ENCODE assay signal across 9 mouse cellular contexts in the genomic region with DNA sequence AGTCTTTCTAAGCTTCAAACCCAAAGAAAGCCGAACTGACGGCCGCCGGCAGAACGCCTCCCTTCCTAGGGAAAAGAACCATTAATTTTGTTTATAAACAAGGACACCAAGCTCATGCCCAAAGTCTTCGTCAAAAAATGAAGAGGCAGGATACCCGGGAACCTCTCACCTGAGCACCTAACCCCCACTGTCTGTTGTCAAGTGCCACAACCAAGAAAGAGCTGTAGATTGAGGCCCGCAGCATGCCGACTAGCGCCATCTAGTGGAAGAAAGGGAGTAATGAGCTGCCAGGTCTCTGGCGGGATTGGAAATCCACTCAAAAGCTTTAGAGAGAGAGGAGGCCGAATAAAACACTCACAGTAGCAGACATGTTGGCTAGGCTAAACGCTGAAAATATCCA.
A peak's percentile ranks its signal among the peaks of the same experiment; 100 is the strongest.
DNase-seq lines count a peak whose midpoint lies in the region; ATAC-seq and TF ChIP-seq lines count a peak whose summit lies in the region.
"Had no signal": no experiment of that assay in that cellular context is flagged by ENCODE, and none has a peak within 500 bp of the region (broad histone marks: within the 10 kb centered on the region; RNA-seq: fewer than 3 reads in every experiment).

No protein-coding gene starts in this region.

- TF ChIP-seq CTCF in liver, embryonic 14.5 days (IDR thresholded peaks at IDR 0.05; ENCODE audit: low read depth) = peak; percentile 89

- no peaks in the 10 kb centered on the region for H3K27me3 ChIP-seq in liver, embryonic 11.5 days (replicated peaks; ENCODE audit: control insufficient read depth, insufficient read depth, low read length)
- no peaks in the 10 kb centered on the region for H3K27me3 ChIP-seq in liver, embryonic 14.5 days (ENCODE audit: control insufficient read depth, insufficient read depth, low read length)

- no peaks in the 10 kb centered on the region for H3K4me1 ChIP-seq in liver, embryonic 11.5 days (replicated peaks; ENCODE audit: control insufficient read depth, insufficient read depth, low read length)
- H3K4me1 ChIP-seq in liver, embryonic 14.5 days (replicated peaks; ENCODE audit: control insufficient read depth in 2 of 2, insufficient read depth in 2 of 2, low read length in 1 of 2) = no peaks in the 10 kb centered on the region

- H3K4me3 ChIP-seq in liver, embryonic 11.5 days (ENCODE audit: low read depth, low read length) = no peak overlapping the region
- H3K4me3 ChIP-seq in liver, embryonic 14.5 days (ENCODE audit: insufficient read depth in 1 of 2, low read depth in 2 of 2, low read length in 2 of 2) = no peak overlapping the region
- H3K4me3 ChIP-seq: myocyte had no signal

- no peaks in the 10 kb centered on the region for H3K36me3 ChIP-seq in liver, embryonic 11.5 days (ENCODE audit: control insufficient read depth, insufficient read depth, low read length)
- H3K36me3 ChIP-seq in liver, embryonic 14.5 days (replicated peaks; ENCODE audit: control insufficient read depth, insufficient read depth, low read depth) = no peaks in the 10 kb centered on the region

- H3K9ac ChIP-seq in liver, embryonic 11.5 days (ENCODE audit: low read depth, low read length) = no peak overlapping the region
- H3K9ac ChIP-seq in liver, embryonic 14.5 days (replicated peaks) = no peak overlapping the region

- no peak for ATAC-seq in liver, embryonic 11.5 days (replicated peaks; ENCODE audit: low FRiP score)
- ATAC-seq in liver, embryonic 14.5 days (ENCODE audit: insufficient read depth) = no peak
- ATAC-seq in erythroblast, adult 5-6 weeks (replicated peaks; ENCODE audit: low FRiP score, poor library complexity, severe bottlenecking) = no peak

- WGBS in liver, embryonic 11.5 days = 35% methylated on average over 13 of the region's 13 CpGs
- WGBS in liver, embryonic 14.5 days (ENCODE audit: insufficient replicate concordance) = 30% methylated on average over 13 of the region's 13 CpGs

- no peak for TF ChIP-seq EP300 in liver, embryonic 14.5 days (IDR thresholded peaks at IDR 0.05; ENCODE audit: low read depth)

- no peaks in the 10 kb centered on the region for H3K9me3 ChIP-seq in liver, embryonic 11.5 days (ENCODE audit: control insufficient read depth, low read length)
- H3K9me3 ChIP-seq in liver, embryonic 14.5 days (ENCODE audit: control insufficient read depth, low read length) = no peaks in the 10 kb centered on the region

- no peak overlapping the region for H3K27ac ChIP-seq in liver, embryonic 11.5 days (ENCODE audit: low read depth, low read length)
- H3K27ac ChIP-seq in liver, embryonic 14.5 days = no peak overlapping the region

- DNase-seq in liver = peak; percentile 42
- no peak for DNase-seq in liver, embryonic 11.5 days (ENCODE audit: low spot score)
- DNase-seq in T-cell, adult 2 months (ENCODE audit: low spot score) = peak; percentile 60
- peak; percentile 45 to 72 for DNase-seq in cerebellum, postnatal 25 days
- DNase-seq in heart, postnatal 4 days = peak; percentile 69
- DNase-seq in liver, embryonic 14.5 days (ENCODE audit: low read depth in 3 of 3, low spot score in 3 of 3) = peak; percentile 9 to 23 (median 12)
- DNase-seq in right cerebral cortex, postnatal 14 days = peak; percentile 34

- H3K4me2 ChIP-seq in liver, embryonic 11.5 days = no peak overlapping the region
- H3K4me2 ChIP-seq in liver, embryonic 14.5 days (ENCODE audit: low read depth) = no peak overlapping the region
